Mouse (Mus musculus) skeletal muscle tissue, adult 2 months (tissue): ENCODE results near the gene Golga2.

ENCODE experiments used
- DNase-seq: peaks from one replicate; pipeline ENCODE4 v3.0.0-alpha.2; 2012; ENCODE audit warnings: low read depth, low spot score

The Golga2 gene

DNA sequence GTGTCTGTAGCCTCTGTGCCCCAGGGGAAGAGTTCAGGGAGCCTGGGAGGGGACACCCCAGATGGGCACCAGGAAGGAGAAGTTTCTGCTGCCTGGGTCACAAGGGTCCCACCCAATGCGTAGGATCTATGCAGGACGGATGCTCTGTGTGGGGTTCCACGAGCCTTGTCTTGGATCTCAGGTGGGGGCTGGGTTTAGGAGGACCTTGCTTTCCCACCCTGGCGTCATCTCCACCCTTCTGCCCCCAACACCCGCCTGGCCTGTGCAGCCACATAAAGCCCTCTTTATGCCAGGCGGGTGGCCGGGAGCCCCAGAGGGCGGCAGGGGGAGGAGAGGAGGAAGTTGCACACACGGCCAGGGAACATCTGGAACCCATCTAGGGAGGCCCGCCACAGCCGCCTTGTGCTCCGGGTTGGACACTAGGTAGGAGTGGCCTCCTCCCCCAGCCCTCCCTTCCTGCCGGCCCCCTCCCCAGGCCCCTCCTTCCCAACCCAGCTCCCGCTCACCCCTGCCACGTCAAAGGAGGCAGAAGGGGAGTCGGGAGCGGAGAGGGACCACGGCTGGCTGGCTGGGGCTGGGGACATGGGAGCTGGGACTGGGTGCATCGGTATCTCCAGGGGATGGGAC, 30.7 kb downstream of the Golga2 start:
- DNase-seq: peak; percentile 83

DNA sequence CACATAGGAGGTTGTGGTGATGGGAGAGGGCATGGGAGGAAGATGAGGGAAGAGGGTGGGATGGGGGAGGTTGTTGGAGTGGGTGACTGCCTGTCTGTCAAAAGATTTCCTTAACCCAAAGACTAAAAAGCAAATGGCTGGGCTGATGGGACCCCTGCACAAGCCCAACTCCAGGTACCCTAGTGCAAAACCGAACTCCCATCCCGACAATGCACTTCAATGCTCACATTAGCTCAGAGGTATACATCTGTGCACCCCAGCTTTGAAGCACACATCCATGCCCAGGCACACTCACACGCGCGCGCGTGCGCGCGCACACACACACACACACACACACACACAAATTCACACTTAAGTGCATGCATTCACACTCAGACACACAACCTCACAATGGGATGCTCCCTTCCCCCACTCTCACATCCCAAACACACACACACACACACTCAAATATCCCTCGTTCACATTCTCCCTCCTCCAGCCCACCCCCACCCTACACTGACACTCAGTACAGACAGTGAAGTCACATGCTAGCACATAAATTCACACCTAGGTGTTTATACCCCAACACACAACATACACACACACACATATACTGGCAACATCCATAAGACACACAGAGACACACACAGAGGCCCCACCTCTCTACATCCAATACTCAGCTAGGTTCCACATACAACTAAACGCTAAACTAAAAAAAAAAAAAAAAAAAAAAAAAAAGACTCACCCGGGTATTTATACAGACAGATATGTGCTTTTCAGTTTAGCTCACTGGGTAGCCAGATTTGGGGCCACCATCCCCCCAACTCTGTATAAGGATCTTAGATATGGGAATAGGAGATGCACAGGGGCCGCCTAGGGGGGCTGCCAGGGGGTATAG, 31.8 kb downstream of the Golga2 start:
- no peak for DNase-seq

GRCm38 (mm10) chr2:32319586-32320580, 32.7 kb downstream of the Golga2 start:
- DNase-seq: peak; percentile 71

GRCm38 (mm10) chr2:32320721-32321120, 33.5 kb downstream of the Golga2 start:
- no peak for DNase-seq

- DNase-seq: no peak
Measured at GRCm38 (mm10) chr2:32321591-32322298, 34.6 kb downstream of the Golga2 start.

DNA sequence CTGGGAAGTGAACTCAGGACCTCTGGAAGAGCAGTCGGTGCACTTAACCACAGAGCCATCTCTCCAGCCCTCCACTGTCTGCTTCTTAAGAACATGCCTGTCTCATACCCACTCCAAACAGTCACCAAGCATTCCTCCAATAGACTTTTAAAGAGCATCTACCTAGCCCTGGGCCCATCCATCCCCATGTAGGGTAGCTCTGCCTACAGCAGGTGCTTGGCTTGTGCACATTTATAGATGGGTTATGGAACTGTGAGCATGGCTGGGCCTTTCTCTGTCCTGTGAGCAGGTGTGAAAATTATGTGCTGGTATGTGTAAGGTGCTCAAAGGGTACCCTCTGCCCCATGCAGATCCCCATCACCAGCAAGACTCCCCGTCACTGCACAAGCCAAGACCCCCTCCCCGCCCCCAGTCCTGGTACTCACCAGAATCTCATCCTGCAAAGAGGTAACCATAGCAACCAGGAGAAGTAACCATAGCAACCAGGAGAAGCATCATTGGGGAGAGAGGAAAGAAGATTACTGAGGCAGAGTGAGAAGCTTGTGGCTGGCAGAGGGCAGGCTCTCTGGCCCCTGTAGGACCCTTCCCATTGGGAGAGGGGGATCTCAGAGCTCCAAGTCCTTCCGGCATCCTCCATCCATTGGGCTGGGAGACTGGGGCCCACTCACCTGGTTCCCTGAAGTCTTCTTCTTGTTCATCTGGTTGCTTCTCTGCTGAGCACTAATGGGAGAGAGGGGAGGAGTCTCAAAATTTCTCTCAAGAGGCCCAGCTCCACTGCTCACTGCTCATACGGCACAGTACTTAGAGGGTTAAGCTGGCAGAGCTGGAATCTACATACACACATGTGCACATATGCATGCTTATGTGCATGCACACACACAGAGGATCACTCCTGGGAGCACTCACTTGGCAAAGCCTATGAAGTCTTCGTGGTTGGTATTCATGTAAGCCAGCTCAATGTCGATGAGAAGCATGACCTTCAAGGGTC, 35.9 kb downstream of the Golga2 start:
- DNase-seq: no peak

- DNase-seq: no peak
Measured at GRCm38 (mm10) chr2:32324322-32324721, 37.1 kb downstream of the Golga2 start.

GRCm38 (mm10) chr2:32325342-32325741, 38.2 kb downstream of the Golga2 start:
- DNase-seq: no peak

GRCm38 (mm10) chr2:32327200-32327599, 40.0 kb downstream of the Golga2 start:
- no peak for DNase-seq

GRCm38 (mm10) chr2:32328911-32329460, 41.8 kb downstream of the Golga2 start:
- no peak for DNase-seq

DNA sequence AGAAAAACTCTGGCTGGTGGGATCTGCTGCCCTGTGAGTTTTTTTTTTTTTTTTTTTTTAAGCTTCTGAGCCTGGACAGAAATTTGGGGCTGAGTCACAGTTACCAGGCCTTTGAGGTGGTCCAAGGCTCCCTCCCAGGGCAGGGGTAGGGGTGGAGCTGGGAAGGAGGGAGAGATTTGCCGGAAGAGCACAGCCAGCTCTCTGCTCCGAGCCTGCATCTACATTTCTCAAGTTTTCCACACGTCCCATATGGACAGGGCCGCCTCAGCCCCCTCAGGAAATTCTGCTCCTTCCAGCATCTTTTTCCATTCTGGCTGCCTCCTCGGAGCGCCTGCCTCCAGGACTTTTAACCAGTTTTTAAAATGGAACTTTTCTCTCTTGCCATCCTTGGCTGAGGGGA, 42.3 kb downstream of the Golga2 start:
- DNase-seq: no peak

GRCm38 (mm10) chr2:32332159-32332558, 45.0 kb downstream of the Golga2 start:
- no peak for DNase-seq

- DNase-seq: no peak
Measured at GRCm38 (mm10) chr2:32335888-32336287, 48.7 kb downstream of the Golga2 start.

DNA sequence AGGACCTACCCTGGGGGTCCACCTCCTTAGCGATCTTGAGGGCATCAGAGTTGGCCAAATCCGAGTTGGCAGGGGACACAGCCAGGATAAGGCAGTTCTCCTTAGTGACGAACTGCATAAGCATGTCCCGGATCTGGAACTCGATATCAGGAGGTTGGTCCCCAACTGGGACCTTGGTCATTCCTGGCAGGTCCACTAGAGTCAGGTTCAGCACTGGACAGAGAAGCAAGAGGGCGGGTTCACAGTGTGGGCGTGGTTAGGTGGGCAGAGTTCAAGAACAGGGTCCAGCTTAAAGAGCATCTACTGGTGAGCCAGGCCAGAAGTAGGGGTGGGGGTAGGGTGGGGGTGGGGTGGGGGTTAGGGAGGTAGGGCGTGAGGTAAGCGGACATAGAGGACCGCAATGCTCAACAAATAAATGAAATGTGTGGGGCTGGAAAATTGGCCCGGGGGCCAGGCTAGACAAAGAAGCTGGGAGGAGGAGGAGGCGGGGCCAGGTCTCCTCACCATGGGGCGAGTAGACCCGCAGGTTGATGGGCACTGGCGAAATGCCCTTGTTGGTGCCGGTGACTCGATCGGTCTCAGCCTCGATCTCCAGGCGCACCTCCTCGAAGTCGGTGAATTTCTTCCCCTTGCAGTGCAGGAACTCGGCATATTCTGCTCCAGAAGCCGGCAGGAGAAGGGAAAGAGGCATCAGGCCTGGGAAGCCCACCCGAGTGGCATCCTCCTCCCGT, 52.9 kb downstream of the Golga2 start:
- DNase-seq: no peak

- DNase-seq: no peak
Measured at GRCm38 (mm10) chr2:32340836-32341633, 53.9 kb downstream of the Golga2 start.

DNA sequence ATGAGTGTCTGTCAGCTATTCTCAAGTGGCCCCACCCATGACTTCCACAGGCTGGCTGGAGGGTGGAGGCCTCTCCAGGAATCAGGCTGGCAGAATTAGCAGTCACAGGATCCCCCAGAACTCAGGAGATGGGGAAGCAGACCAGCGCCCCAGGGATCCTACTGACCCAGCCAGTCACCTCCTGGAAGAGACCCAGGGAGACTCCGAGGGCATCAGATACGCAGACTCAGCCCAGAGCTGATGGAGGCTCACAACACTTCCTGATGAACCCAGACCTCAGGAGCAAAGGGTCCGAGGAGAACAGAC, 54.4 kb downstream of the Golga2 start:
- DNase-seq: no peak

GRCm38 (mm10) chr2:32342039-32342438, 54.9 kb downstream of the Golga2 start:
- no peak for DNase-seq
